Mouse (Mus musculus) kidney, postnatal 36 days (tissue): ENCODE measurements at regions not wholly inside any gene's neighbourhood (a gene's known extent, or its start where the extent isn't known, plus 50 kb on each side); places are given as distances from the start of the nearest gene placed in this dataset.

Experiments
- DNase-seq, 2 experiments: peaks; one replicate each; pipeline ENCODE4 v3.0.0; 2021 to 2022; ENCODE audit warnings: mixed read lengths in 2 of 2

- no peak for DNase-seq
Observed at GRCm38 (mm10) chr14:66479181-66479580, 470.2 kb upstream of the Gulo start.

DNA sequence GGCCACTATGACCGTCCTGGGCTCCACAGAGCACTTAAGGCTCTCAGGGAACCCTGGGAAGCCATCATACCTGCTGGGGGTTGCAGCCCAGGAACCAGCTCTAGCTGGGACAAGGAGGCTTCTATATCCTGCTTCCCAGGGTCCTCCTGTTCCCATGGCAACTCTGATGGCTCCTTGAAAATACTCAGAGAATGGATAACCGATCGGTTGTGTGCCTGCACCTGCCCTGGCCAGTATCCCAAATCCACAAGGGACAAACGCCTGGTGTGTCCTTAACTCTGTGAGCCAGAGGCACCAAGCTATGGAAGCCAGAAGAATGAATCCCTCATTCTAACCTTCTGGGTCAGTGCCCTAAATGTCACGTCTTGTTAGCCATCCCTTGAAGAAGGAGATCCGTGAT is 469.6 kb upstream of the Gulo start:
- no peak for DNase-seq

DNA sequence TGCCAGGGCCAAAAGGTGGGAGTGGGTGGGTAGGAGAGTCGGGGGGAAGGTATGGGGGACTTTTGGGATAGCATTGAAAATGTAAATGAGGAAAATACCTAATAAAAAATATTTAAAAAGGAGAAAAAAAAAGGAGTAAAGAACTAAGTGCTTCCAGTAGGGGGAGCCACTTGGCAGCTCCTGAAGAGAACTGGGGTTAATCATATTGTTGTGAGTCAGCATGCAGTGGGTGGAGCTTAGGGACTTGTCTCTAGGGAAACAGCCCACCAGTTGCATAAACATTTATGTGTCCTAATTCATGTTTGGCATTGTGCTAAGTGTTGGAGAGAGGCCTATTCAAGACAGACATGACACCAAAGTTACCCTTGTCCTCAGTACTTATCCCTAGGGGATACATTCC is 466.0 kb upstream of the Gulo start:
- DNase-seq: peak; percentile 24 to 59

- no peak for DNase-seq
Observed at GRCm38 (mm10) chr14:66473251-66473550, 464.2 kb upstream of the Gulo start.

GRCm38 (mm10) chr14:66472537-66473250 is 463.7 kb upstream of the Gulo start:
- DNase-seq: no peak

GRCm38 (mm10) chr14:66462081-66462480 is 453.1 kb upstream of the Gulo start:
- DNase-seq: no peak

DNA sequence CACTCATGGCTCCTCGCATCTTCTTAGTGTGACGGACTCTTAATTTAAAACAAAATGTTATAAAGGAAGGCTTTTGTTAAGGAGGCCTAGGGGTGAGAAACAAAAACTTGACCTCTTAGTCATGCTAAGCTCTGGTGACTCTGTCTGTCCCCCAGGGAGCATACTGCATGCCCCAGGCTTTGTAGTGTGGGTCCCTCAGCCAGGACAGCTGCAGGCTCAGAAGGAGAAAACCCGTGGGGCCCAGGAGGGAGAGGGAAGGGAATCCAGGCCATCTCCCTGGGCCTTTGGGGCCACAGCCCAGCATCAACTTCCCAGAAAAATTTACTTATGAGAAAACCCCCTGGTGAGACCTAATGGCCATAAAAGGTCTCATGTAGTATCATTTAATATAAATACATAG is 451.8 kb upstream of the Gulo start:
- DNase-seq: no peak

- DNase-seq: no peak
Observed at GRCm38 (mm10) chr14:66458696-66459095, 449.7 kb upstream of the Gulo start.

- DNase-seq: no peak
Observed at GRCm38 (mm10) chr14:66457300-66457699, 448.3 kb upstream of the Gulo start.

- DNase-seq: no peak
Observed at GRCm38 (mm10) chr14:66452828-66453227, 443.8 kb upstream of the Gulo start.

- no peak for DNase-seq
Observed at GRCm38 (mm10) chr14:66450351-66450750, 441.3 kb upstream of the Gulo start.

DNA sequence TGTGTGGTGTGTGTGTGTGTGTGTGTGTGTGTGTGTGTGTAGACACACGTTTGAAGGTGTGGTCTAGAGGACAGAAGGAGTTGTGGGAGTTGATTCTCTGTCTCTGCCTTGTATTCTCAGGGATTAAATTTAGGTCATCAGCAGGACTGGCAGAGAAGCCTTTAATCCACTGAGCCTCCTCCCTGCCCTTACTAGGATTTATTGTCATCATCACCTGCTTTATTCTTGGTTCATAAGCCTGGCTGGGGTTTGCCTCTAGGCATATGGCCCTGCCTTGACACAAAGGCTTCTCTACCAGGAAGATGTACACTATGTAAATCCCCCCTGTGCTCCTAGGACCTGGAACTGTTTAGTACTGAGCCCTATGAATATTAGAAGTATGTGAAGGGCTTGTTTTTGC is 433.6 kb upstream of the Gulo start:
- DNase-seq: no peak

- DNase-seq: peak in 1 of 2 experiments; percentile 0
Observed at GRCm38 (mm10) chr14:66441825-66442224, 432.8 kb upstream of the Gulo start.

DNA sequence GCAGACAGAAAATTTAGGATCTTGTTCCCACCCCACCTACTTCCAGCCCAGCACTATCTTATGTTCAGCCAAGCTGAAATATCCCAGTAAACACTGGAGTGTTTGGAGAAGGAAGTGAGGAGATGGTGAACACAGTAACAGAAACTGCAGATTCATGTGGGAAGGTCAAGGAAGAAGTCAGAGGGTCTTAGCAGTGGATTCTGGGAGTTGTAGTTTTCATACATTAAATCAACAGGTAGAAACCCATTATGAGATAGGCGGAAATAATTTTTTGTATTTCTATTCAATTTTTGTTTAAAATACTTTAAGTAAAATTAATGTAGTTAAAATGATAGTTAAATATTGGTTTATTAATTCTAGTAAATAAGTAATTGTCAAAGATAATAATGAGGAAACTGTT is 429.6 kb upstream of the Gulo start:
- no peak for DNase-seq

DNA sequence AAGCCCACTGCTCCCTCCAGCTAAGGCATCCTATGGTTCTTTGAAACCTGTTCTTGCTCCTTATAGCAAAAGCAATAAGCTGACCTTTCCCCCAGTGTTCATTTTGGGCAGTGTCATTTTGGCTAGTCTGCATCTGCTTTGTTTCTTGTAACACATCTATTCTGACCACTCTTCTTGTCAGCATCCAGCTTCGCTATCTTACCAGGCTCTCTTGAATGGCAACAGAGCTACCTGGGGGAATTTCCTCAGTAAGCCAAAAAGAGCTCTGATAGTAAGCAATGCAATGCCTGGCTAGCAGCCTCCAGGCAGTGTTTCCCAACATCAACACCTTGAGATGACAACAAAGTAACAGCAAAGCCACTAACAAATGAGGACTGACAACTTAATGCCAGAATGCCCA is 429.0 kb upstream of the Gulo start:
- no peak for DNase-seq

DNA sequence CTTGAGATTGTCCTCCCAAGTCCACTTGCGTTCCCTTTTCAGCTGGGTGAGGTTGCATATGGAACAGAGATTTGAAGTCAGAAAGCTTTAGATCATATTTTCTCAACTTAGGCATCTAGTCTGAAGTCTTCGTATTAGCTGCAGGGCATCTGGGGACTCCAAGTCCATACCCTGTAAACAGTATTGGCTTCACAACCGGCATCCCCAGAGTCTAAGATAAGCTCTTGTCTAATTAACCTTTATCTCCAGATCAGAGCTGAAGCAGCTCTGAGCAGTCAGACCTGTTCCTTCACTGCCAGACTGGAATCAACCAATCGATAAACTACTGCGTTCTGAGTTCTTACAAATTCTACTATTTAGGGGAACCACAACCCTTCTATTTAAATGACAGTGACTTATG is 422.6 kb upstream of the Gulo start:
- DNase-seq: no peak

DNA sequence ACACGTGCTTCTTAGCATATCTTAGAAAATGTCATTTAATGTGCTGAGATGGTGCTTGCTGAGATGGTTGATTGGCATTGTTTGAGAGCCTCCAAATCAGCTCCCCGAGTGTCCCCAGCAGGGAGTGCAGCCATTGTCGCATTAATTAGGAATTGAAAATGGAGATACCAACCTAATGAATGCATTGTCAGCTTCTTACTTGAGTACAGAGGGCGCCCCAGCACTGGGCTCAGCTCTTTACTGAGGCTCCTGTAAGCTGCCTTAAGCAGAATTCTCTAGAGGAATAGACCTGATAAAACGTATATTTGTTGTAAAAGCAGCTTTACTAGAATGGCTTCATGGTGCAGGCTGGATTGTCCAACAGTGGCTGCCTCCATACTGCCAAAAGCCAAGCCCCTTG is 415.1 kb upstream of the Gulo start:
- DNase-seq: peak; percentile 1 to 25
